Mouse (Mus musculus): Measurements from ENCODE around the gene Tbc1d2. TPM values are rescaled to one million over a fixed set of nuclear protein-coding genes. Genes with fewer than 3 reads are reported as not detected.
A peak's percentile ranks its signal among the peaks of the same experiment; 100 is the strongest.

The Tbc1d2 gene
- polyA plus RNA-seq, 2 experiments: 0.39 to 0.44 TPM

DNA sequence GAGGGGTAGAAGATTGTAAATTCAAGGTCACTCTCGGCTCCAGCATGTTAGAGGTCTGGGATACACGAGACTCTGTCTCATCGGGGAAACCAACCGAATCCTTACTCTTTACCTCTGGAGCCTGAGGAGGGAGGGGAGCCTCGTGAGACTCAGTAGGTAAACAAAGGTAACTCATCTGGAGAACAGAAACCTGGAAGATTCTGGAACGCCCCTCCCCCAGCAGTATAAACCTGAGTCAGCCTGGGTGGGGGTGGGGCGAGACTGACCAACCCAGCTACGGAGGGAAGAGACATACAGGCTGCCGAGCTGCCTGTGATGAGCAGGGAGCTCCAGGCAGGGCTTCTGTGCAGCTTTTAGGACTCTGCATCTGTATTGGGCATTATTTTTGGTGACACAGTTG, 21.1 kb downstream of the Tbc1d2 start:
- TF ChIP-seq CTCF (IDR thresholded peaks at IDR 0.05; ENCODE audit: low read depth): no peak
- no peak for TF ChIP-seq EP300 (IDR thresholded peaks at IDR 0.05; ENCODE audit: low read depth)
- Histone ChIP-seq H3K27ac (no peak overlapping the region), H3K27me3 (ENCODE audit: control insufficient read depth, insufficient read depth, low read length) (no peaks in the 10 kb centered on the region), H3K4me1 (replicated peaks; ENCODE audit: control insufficient read depth in 2 of 2, insufficient read depth in 2 of 2, low read length in 1 of 2) (peaks cover 0 to 17% of the 10 kb centered on the region in 2 experiments; a peak in 3 of 4 replicates), H3K9ac (replicated peaks) (no peak overlapping the region), H3K4me2 (ENCODE audit: low read depth) (no peak overlapping the region), H3K36me3 (replicated peaks; ENCODE audit: control insufficient read depth, insufficient read depth, low read depth) (no peaks in the 10 kb centered on the region), H3K4me3 (ENCODE audit: insufficient read depth in 1 of 2, low read depth in 2 of 2, low read length in 2 of 2) (no peak overlapping the region), H3K9me3 (ENCODE audit: control insufficient read depth, low read length) (no peaks in the 10 kb centered on the region)
- DNase-seq (ENCODE audit: low read depth in 3 of 3, low spot score in 3 of 3): no peak
- no peak for ATAC-seq (ENCODE audit: insufficient read depth)
- 44% methylated on average over 9 of the region's 9 CpGs for WGBS (ENCODE audit: insufficient replicate concordance)

DNA sequence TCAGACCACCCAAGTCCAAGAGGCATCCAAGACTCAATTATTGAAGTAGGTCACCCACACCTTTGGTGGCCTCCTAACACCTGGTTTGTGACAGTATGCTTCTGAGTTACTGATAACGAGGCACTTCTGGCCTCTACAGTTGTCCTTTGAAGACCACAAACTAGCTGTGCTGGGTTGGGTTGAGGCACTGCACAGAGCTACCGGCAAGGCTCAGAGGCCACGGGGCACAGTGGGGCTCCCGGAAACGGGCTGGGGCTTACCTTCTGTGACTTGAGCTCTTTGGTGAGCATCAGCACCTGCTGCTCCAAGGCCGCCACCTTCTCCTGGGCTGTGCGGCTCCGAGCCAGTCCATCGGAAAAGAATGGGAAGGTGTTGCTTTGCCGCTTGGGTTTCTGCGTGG, 21.9 kb downstream of the Tbc1d2 start:
- 61% methylated on average over 11 of the region's 11 CpGs for WGBS (ENCODE audit: insufficient replicate concordance)

DNA sequence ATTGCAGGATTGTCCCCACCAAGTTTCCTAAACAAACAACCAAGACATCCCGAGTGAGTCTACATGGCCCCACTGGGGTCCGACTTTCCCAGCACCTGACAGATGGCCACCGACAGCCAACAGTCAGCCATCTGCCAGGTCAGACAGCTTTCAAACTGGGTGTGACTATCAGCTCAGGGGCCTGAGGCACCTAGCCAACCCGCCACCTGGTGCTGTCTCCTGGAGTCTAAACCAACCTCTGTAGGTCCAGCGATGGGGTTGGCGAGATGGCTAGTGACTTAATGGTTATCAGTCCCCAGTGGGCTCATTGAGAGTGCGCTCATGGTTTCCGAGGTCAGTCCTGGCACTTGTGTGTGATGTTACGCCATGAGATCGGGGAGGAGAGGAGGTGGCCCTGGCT, 24.9 kb downstream of the Tbc1d2 start:
- H3K4me3 ChIP-seq (ENCODE audit: insufficient read depth in 1 of 2, low read depth in 2 of 2, low read length in 2 of 2): no peak overlapping the region
- H3K36me3 ChIP-seq (replicated peaks; ENCODE audit: control insufficient read depth, insufficient read depth, low read depth): no peaks in the 10 kb centered on the region
- ATAC-seq (ENCODE audit: insufficient read depth): no peak
- no peak overlapping the region for H3K27ac ChIP-seq
- WGBS (ENCODE audit: insufficient replicate concordance): 70% methylated on average over 10 of the region's 10 CpGs
- no peak for DNase-seq (ENCODE audit: low read depth in 3 of 3, low spot score in 3 of 3)
- no peaks in the 10 kb centered on the region for H3K27me3 ChIP-seq (ENCODE audit: control insufficient read depth, insufficient read depth, low read length)
- peaks cover 0 to 3% of the 10 kb centered on the region in 2 experiments; a peak in 1 of 4 replicates for H3K4me1 ChIP-seq (replicated peaks; ENCODE audit: control insufficient read depth in 2 of 2, insufficient read depth in 2 of 2, low read length in 1 of 2)
- no peak for TF ChIP-seq CTCF (IDR thresholded peaks at IDR 0.05; ENCODE audit: low read depth)
- no peak for TF ChIP-seq EP300 (IDR thresholded peaks at IDR 0.05; ENCODE audit: low read depth)
- H3K9me3 ChIP-seq (ENCODE audit: control insufficient read depth, low read length): no peaks in the 10 kb centered on the region
- H3K9ac ChIP-seq (replicated peaks): no peak overlapping the region
- H3K4me2 ChIP-seq (ENCODE audit: low read depth): no peak overlapping the region

More for the DNA sequence above, 21.9 kb downstream of the Tbc1d2 start:
- TF ChIP-seq EP300 (IDR thresholded peaks at IDR 0.05; ENCODE audit: low read depth) (no peak), CTCF (IDR thresholded peaks at IDR 0.05; ENCODE audit: low read depth) (no peak)
- H3K27ac ChIP-seq: no peak overlapping the region
- no peaks in the 10 kb centered on the region for H3K27me3 ChIP-seq (ENCODE audit: control insufficient read depth, insufficient read depth, low read length)
- ATAC-seq (ENCODE audit: insufficient read depth) (no peak), DNase-seq (ENCODE audit: low read depth in 3 of 3, low spot score in 3 of 3) (no peak)
- H3K4me3 ChIP-seq (ENCODE audit: insufficient read depth in 1 of 2, low read depth in 2 of 2, low read length in 2 of 2): no peak overlapping the region
- no peaks in the 10 kb centered on the region for H3K36me3 ChIP-seq (replicated peaks; ENCODE audit: control insufficient read depth, insufficient read depth, low read depth)
- no peak overlapping the region for H3K9ac ChIP-seq (replicated peaks)
- peaks cover 0 to 17% of the 10 kb centered on the region in 2 experiments; a peak in 3 of 4 replicates for H3K4me1 ChIP-seq (replicated peaks; ENCODE audit: control insufficient read depth in 2 of 2, insufficient read depth in 2 of 2, low read length in 1 of 2)
- H3K4me2 ChIP-seq (ENCODE audit: low read depth): no peak overlapping the region
- H3K9me3 ChIP-seq (ENCODE audit: control insufficient read depth, low read length): no peaks in the 10 kb centered on the region

DNA sequence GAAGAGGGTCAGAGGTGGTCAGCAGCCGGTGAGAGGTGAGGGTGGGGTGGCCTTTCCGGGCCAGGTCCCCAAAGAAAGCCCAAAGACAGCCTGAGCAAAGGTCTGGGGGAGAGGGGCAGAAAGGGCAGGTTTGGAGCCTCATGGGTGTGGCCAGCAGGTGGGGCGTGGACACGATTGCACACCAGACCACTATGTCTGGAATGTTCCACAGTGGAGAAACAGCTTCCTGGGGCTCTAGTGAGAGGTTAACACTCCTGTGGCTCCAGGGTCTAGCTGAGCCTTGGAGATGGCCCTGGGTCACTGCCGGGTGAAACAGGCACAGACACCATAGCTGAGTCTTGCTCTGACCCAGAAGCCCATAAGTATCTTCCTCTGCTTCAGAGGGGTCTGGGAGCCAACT, 27.0 kb downstream of the Tbc1d2 start:
- no peaks in the 10 kb centered on the region for H3K9me3 ChIP-seq (ENCODE audit: control insufficient read depth, low read length)
- TF ChIP-seq CTCF (IDR thresholded peaks at IDR 0.05; ENCODE audit: low read depth) (no peak), EP300 (IDR thresholded peaks at IDR 0.05; ENCODE audit: low read depth) (no peak)
- H3K36me3 ChIP-seq (replicated peaks; ENCODE audit: control insufficient read depth, insufficient read depth, low read depth): no peaks in the 10 kb centered on the region
- no peaks in the 10 kb centered on the region for H3K4me1 ChIP-seq (replicated peaks; ENCODE audit: control insufficient read depth in 2 of 2, insufficient read depth in 2 of 2, low read length in 1 of 2)
- DNase-seq (ENCODE audit: low read depth in 3 of 3, low spot score in 3 of 3): no peak
- no peaks in the 10 kb centered on the region for H3K27me3 ChIP-seq (ENCODE audit: control insufficient read depth, insufficient read depth, low read length)
- no peak overlapping the region for H3K4me3 ChIP-seq (ENCODE audit: insufficient read depth in 1 of 2, low read depth in 2 of 2, low read length in 2 of 2)
- no peak overlapping the region for H3K27ac ChIP-seq
- ATAC-seq (ENCODE audit: insufficient read depth): no peak
- no peak overlapping the region for H3K4me2 ChIP-seq (ENCODE audit: low read depth)
- no peak overlapping the region for H3K9ac ChIP-seq (replicated peaks)
- WGBS (ENCODE audit: insufficient replicate concordance): 62% methylated on average over 5 of the region's 5 CpGs

DNA sequence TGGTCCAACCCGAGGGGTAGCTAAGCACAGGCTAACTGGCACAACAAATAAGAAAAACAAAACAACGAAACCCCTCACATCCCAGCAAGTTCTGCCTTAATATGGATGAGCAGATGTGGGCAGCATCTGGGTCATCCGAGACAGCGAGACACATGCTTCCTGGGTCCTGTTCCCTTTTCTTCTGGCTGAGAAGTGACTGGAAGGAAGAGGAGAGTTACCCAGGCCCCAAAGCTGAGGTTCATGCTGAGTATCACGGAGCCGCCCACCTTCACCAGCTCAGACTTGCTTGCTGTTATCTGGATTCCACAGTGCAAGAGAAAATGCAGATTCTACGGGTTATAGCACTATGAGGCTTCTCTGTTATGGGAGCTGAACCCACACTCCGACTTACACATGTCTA, 29.1 kb downstream of the Tbc1d2 start:
- Histone ChIP-seq H3K27ac (no peak overlapping the region), H3K4me2 (ENCODE audit: low read depth) (peak overlapping the region; percentile 47), H3K4me1 (replicated peaks; ENCODE audit: control insufficient read depth in 2 of 2, insufficient read depth in 2 of 2, low read length in 1 of 2) (no peaks in the 10 kb centered on the region), H3K4me3 (ENCODE audit: insufficient read depth in 1 of 2, low read depth in 2 of 2, low read length in 2 of 2) (no peak overlapping the region), H3K27me3 (ENCODE audit: control insufficient read depth, insufficient read depth, low read length) (no peaks in the 10 kb centered on the region), H3K9me3 (ENCODE audit: control insufficient read depth, low read length) (no peaks in the 10 kb centered on the region), H3K9ac (replicated peaks) (no peak overlapping the region), H3K36me3 (replicated peaks; ENCODE audit: control insufficient read depth, insufficient read depth, low read depth) (no peaks in the 10 kb centered on the region)
- no peak for ATAC-seq (ENCODE audit: insufficient read depth)
- no peak for DNase-seq (ENCODE audit: low read depth in 3 of 3, low spot score in 3 of 3)
- WGBS (ENCODE audit: insufficient replicate concordance): 34% methylated on average over 8 of the region's 8 CpGs
- no peak for TF ChIP-seq EP300 (IDR thresholded peaks at IDR 0.05; ENCODE audit: low read depth)
- no peak for TF ChIP-seq CTCF (IDR thresholded peaks at IDR 0.05; ENCODE audit: low read depth)
